Mouse (Mus musculus) c-Kit-positive CD71-negative TER-119-negative erythroid progenitor cells, embryonic 14.5 days (primary cell): ENCODE measurements around the gene Cdc42se2.

ENCODE experiments used
- DNase-seq: peaks from one replicate; pipeline ENCODE4 v3.0.0-alpha.2; 2013; ENCODE audit warnings: low read depth

The Cdc42se2 gene

DNA sequence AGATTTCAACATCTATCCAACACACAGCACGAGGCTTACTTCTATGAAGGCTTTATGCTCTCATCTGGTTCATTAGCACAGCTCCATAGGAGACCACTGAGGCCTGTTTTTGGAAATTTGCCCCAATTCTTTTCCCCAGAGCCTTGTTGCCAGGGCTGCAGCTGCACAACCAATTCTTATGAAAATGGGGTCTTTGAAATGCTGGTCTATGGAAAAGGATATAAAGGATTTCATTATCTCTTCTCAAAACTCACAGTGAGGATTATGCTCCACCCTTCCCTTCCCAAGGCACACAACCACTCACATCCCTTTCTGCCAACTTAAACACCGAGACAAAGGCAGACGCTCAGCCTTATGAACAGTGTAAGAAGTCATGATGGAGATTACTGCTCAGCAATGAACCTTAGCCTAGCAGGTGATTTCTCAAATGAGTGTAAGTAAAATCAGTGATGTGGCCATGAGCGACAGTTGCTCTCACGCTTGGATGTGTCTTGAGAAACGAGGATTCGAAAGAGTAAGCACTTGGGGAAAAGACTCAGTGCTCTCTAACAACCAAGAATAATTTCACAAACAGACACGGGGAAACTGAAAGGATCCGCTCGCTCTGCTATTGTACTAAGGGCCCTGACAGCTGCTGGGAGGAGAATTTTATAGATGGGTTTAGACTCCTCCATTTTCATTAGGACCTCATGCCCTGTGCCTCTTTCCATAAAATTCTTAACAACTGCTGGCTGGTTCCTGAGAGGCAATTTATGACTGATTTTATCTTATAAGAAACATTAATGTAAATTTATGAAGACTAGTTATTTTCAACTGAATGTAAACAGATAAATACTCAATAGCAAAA is 33.0 kb downstream of the Cdc42se2 start:
- no peak for DNase-seq

DNA sequence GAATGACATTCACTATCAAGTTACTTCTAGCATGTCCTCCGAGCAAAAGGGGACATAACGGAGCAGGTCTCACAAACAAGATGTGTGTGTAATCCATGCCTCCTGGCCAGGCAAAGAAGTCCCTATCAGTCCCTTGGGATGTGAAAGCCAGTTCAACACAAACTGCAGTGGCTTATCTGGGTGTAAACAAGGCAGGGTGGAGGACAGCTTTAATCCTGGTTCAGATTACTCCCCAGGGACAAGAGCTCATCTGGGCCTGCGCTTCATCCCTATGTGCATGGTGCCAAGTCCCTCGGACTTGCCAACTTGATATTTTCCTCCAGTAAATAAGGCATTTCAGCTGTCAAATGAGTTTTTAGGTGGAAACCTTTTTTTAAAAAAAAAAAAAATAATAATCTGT is 36.0 kb downstream of the Cdc42se2 start:
- DNase-seq: no peak

DNA sequence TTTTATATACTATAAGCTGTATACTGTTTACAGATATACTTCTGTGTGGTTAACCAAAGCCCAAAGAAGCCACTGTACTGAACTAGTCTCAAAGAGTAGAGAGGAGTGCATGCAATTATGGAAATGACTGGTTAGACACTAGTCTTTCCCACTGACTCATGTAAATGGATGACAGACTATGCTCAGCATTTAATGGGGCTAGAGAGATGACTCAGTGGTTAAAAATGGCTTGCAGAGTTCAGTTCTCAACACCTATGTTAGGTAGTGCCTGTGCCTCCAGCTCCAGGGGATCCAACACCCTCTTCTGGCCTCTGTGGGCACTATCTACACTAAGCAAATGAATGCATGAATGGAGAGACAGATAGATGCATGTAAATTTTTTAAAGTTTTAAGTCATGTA is 38.6 kb downstream of the Cdc42se2 start:
- no peak for DNase-seq

DNA sequence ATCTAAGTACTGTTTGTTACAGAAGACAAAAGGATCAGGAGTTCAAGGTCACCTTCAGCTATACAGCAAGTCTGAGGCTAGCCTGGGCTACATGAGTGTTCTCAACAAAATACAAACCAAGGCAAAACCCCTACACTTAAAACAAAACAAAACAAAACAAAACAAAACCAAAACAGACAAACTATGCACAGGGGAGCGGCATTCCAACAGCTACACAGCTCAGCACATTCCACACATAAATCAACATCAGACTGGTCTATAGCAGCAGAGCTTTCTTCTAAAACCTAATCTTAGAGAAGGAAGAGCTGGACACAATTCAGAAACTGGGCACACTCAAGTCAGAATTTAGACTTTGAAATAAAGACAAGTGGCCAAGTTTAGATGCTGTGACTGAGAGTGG is 43.2 kb downstream of the Cdc42se2 start:
- no peak for DNase-seq

DNA sequence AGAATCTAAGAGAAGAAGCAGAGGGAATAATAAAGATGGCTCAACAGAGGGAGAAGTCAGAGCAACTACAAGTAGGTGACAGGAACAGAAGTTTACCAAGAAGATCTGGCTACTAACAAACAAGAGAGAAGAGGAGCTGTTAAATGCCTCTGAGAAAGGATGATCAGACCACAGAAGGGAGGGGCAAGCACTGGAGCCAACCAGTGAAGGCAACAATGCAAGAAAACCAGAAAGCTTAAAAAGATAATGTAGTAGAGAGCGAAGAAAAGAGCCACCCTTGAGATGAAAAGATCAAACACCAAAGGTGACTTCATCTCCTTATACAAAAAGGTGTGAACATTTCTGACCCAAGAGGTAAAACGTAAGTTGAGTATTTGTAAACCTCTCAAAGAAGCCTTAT is 46.1 kb downstream of the Cdc42se2 start:
- no peak for DNase-seq

DNA sequence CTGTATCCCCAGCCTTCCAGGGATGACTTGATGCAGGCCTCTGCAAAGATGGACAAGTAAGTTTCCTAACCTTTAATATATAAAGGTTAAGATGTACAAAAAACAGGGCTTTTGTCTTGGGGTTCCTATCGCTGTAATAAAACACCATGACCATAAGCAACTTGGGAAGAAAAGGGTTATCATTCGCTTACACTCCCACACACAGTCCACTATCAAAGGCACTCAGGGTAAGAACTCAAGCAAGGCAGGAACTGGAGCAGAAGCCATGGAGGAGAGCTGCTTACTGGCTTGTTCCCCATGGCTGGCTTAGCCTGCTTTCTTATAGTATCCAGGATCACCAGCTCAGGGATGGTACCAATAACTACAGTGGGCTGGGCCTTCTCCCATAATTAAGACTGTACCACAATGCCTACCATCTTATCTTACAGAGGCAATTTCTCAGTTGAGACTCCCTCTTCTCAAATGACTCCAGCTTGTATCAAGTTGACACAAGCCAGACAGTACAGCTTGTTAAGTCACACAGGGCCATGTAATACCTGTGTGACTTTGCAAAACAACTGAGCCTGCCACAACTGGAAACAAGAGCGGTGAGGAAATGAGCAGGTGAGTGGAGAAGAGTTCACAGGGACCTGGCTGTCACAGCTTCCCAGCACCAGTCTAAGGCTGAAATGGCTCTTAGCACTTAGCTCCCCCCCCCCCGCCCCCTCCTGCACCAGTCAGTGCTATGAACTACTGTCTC is 48.3 kb downstream of the Cdc42se2 start:
- DNase-seq: no peak

DNA sequence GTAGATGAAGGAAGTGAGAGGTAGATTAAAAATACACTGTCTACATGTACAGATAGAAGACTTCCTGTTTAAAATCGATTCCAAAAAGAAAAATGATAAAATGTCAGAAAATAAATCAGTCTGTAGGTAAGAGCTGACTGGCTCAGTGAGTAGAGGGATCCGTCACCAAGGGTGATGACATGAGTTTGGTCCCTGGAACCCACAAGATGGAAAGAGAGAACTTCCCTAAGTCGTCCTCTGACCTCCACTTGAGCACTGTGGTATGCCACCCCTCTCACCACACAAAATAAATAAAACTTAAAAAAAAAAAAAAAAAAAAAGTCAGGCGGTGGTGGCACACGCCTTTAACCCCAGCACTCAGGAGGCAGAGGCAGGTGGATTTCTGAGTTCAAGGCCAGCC is 50.6 kb downstream of the Cdc42se2 start:
- no peak for DNase-seq

DNA sequence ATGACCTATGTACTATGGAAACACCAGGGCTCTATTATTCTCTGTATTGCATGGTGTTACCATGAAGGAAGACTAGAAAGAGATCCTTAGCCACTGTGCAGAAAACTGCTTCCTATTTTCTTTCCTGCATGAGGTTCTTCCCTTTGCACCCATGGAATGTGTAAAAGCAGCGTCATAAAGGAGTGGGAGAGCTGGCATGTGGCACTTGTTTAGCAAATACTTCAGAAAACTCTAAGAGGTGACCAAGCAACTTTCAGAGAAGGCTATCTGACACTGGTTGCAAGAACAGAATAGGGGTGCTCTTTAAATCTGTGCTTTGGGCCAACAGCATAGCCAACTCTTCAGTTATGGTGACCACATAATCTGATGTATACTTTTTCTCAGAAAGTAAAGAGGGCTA is 52.4 kb downstream of the Cdc42se2 start:
- no peak for DNase-seq

DNA sequence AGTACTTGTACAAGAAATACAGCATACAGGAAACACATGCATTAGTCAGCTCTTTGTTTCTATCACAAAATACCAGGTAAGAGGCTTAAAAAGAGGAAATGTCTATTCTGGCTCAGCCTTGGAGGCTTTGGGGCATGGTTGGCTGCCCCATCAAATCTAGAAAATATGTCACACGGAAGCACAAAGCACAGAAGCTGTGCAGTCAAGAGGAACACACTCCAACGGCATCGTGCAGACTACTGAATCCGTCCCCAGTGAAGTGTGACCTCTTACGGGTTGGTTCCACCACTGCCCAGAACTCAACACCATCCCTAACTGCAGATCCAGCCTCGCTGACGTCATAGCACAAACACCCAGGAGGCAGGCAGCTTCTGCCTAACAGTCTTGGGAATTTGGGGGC is 53.9 kb downstream of the Cdc42se2 start:
- no peak for DNase-seq

DNA sequence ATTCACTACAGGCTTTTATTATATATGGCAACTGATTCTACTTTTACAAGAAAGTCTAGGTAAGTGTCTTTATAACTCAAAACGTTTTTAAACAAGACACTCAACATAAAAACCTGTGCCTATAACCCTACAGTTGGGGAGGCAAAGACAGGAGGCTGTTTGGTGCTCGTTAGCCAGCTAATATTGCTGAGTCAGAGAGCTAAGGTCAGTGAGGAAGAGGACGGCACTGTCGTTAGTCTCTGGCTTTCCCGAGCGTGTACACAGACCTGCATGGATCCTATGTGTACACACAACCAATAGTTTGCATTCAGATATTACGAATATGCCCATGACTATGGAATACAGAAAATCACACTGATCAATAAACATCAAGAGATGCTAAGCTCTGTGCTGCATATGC is 56.1 kb downstream of the Cdc42se2 start:
- no peak for DNase-seq

DNA sequence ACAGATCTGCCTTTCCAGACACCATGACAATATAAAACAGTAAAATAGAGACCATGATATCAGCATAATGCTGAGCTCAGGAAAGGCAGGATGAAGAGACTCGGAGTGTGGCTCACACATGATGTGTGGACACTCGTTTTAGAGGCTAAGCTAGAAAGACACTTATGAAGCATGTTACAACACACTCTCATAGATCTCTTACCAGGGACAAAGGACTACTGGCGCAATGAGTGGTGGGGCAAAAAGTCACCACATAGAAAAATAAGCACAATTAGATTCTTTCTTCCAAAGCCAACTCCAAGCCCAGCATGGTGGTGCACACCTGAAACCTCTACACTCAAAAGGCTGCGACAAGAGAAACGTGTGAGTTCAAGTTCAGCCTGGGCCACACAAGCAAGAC is 56.5 kb downstream of the Cdc42se2 start:
- DNase-seq: no peak

DNA sequence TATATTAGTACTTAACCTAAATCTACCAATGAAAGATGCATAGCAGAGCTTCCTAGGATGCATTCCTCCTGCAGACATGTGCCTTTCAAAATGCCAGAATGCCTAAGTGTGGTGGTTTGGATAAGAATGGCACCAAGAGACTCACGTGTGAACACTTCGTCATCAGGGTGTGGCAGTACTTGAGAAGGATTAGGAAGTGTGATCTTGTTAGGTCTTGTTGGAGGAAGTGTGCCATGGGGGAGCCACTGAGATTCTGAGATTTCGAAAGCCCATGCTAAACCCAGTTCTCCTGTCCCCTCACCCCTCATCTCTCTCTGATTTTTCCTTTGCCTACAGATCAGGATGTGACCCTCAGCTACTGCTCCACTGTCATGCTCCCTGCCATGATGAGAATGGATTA is 58.2 kb downstream of the Cdc42se2 start:
- DNase-seq: no peak

DNA sequence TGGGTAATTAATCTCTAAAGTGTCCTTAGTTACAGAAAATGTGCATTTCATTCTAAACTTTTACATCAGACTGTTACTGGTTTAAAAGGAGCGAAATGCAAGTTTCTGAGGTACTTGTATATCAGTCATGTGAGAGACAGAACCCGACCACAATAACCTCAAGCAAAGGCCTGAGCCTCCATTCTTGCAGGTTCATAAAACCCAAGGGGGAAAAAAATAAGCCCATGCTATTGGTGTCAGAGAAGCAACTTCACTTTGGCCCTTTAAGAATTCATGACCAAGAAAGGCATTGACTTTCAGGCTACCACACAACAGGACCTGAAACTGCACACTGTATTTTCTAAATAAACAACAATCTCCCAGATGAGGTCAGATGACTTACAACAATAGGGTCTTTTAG is 59.1 kb downstream of the Cdc42se2 start:
- DNase-seq: no peak

DNA sequence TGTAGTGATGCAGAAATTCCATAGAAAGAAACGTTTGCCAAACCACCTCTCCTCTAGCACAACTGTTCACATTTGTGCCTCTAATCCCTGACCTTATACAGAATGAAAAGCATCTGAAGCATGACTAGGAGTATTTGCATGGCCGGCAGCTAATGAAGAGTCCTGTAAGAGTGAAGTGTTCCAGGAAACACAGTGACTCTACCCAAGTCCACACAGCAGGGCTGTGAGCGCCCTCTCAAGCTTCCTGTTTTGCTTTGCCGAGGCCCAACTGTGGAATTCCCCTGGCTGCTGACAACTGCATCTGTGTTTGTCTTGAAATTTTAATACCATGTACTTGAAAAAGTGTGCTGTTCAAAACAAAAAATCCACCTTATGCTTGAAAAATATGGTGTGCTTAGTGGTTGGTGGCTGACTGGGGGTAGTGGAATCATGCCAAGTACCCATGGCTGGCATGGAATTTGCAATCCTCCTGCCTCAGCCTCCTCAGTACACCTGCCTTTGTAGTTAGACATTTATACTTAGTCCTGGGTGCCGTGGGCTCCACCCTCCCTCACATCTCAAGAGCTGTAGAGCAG is 60.1 kb downstream of the Cdc42se2 start:
- peak; percentile 31 for DNase-seq

DNA sequence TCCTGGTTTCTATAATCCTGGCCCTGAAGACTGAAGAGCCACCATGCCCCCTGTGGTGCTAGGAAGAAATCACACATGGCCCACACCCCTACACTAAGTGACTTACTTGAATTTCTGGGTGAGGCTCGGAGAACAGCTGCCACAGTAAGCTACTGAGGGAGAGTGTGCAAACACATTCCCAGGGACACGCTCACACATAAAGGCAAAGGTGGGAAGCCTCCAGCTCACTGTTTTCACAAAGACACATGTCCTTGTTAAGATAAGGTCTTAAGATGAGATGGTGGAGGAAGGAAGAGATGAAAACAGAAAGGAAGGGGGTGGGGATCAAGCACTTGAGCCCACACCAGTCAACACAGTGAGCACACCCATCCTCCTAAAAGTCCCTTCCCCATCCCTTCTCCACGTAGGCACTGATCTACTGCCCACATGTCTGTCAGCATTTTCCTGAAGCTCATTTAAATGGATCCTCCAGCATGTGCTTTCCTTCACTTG is 60.9 kb downstream of the Cdc42se2 start:
- DNase-seq: no peak

DNA sequence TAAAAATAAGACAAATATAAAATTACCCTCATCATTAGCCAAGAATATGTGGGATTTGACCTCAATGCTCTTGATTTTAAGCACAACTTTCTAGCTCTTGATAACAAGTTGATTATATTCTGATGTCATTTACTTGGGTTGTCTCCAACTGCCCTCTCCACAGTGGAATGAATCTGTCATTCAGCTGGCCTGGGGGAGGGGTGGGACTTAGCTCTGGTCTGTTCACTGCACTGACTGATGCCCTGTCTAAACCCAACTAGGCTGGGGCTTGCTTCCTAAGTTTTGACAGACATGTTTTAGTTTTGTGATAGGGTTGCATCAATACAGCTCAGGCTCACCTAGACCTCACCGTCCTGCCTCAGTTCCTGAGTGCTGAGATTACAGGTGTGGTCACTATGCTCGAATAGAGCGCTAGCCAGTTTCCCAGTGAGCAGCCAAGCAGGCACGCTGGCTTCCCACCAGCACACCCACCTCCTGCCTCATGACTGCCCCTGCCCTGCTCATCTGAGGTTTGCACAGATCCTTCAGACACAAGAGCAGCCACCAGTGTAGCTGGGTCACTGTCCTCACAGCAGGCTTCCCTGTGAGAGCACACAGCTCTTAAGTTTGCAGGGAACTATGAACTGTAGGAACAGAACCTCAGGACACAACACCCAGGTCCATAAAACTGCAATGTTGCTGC is 63.0 kb downstream of the Cdc42se2 start:
- DNase-seq: no peak

DNA sequence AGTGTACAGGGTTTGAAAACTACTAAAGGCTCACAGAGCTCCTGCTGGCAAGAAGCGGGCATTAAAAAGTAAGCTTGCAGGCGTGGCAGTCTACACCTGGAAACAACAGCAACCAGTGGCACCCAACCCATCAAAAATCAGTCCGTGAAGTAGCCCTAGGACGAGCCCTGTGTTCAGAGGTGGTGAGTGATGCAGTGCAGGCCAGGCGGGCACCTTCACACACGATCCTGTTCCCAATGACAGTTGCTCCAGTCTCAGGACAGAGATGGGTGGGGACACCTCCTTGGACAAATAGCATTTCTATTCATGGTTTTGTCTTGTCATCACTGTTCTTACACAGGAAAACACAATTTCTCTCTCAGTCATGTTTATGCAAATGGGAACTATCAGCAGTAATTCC is 65.4 kb downstream of the Cdc42se2 start:
- DNase-seq: no peak

DNA sequence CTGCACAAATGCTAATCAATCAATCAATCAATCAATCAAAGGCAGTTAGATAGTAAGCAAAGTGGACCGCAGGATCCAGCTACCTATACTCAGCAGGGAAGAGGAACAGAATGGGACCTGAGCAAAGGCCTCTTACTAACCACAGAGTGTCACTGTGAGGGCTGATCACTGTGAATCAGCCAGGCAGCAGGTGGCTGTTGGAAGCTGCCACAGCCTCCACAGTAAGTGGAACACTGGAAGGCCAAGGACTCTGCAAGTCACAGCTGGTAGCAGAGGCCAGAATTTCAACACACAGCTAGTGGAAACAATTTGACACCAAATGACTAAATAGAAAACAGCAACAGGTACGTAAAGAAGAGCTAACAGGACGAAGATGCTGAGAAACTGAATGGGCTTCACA is 68.9 kb downstream of the Cdc42se2 start:
- no peak for DNase-seq

DNA sequence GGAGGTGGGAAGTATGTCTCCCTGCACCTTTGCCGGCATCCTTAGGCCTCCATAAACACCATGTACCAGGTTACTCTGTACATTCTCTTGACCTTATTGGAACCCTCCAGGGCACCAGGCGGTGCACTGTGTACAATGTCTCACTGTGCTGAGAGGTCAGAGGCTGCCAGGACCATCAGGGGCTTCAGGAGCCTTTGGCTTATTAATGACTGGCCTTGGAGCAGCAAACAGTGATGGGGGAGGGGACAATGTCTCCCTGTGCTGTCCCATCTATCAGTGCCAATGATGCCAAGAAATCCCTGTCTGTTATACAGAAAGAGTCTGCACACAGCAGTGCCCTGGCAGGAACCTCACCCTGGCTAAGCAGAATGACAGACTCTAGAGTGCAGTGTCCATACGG is 69.6 kb downstream of the Cdc42se2 start:
- no peak for DNase-seq

DNA sequence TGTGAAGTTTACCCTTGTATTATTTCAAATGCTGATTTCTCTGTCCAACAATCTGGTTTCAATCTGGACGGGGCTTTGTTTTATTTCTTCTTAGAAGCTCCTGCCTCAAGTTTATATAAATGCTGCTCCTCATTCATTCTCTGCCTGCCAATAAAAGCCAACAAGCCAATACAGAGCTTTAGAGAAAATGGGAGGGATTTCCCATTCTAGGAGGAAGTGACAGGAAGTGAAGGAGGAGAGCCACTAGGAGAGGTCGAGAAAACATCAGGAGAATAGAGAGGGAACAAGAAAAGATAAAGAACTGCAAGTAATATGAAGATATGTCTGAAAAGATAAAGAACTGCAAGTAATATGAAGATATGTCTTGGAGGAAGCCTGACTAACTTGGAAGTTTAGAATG is 74.6 kb downstream of the Cdc42se2 start:
- DNase-seq: no peak

DNA sequence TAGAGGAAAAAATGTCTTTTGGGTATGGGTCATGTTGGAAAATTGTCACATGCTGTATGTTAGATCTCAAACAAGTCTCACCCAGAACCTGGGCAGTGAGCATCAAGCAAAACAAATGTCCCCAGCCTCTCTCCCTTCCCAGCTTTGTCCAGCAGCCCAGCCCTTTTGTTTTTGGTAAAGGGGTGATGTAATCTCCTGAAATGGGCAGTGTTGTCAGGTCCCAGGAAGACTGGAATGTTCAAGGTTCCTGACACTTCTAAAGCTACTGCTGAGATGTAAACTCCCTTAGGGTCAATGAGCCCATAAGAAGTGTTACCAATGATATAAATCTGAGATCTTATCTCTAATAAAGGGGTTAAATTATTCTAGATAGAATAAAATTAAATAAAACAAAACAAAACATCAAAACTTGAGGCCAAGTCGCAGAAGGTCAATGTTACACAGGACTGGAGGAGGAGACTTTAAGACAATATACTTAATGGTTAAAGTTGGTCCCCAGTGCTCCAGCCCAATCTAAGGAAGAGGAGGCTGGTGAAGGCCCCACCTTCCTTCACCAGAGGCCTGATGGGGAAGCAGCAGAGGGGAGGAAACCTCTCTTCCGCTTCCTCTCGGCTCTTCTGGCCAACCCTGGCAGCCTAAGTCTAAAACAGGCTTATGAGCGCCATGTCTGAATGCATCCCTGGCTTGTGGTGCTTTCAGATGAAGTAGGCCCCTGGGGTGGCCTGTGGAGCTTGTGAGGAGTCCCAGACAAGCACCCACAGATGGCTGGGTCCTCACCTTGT is 76.8 kb downstream of the Cdc42se2 start:
- DNase-seq: no peak

DNA sequence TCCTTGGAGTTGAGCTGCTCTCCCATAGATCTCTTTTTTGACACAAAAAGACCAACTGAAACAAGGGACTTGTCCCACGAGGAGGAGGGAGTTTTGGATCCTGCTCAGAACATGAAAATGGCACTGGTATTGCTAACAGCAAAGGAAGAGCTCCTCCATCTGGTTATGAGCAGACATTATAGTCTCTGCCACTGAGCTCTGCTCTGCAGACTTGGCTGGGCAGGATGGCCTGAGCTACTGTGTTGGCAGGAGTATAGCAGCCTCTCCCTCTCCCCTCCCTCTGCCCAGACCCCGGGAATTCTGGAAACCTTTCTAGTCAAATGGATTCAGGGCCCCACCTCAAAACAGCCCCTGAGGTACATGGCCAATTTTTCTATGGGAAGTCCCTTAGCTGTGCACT is 77.8 kb downstream of the Cdc42se2 start:
- no peak for DNase-seq
